Mouse (Mus musculus) thymus, postnatal 0 days (tissue): ENCODE measurements around the gene Tmem273. TPM values are rescaled to one million over a fixed set of nuclear protein-coding genes. Genes with fewer than 3 reads are reported as not detected.

Source experiments
- DNase-seq: peaks from one replicate; pipeline ENCODE4 v3.0.0-alpha.2; 2015; ENCODE audit warnings: low spot score
- polyA plus RNA-seq: library from polyadenylated mRNA; unstranded; fragments of >200 nt; fragmentation: Nextera tagmentation; extraction: Ambion mirVana; gene quantifications from 2 replicates; pipeline ENCODE4 v1.2.1, GENCODE M21; 2015

Gene Tmem273
- 0.63 and 1.0 TPM in 2 replicates for polyA plus RNA-seq

DNA sequence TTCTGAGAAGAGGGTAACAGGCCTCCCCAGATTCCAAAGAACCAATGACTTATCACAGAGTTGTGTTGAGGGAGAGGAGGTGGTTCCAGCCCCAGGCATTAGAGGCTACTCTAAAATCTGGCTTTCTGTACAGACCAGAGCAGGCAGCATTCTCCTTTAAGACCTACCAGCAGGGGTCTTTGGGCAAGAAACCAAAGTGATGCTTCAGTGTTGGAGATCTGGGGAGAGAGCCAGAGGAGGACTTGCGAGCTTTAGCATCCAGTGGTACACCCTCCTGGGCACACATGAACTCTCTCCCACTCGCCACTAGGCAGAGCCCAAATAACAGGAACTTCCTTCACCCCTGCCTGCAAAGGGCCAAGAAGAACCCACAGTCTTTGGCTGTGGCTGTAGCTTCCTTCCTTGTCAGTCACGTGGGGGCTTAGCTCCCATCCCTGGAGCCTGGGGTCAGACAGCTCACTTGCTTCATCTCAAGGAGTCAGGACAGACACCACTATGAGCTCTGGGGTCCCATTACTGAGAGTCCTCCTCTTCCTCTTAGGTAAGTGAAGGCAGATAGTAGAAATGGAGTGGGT, at the start of gene Tmem273:
Gene Tmem273, plus strand, starts transcription at position 408 of the 575 bp plus-strand sequence.
- no peak for DNase-seq

DNA sequence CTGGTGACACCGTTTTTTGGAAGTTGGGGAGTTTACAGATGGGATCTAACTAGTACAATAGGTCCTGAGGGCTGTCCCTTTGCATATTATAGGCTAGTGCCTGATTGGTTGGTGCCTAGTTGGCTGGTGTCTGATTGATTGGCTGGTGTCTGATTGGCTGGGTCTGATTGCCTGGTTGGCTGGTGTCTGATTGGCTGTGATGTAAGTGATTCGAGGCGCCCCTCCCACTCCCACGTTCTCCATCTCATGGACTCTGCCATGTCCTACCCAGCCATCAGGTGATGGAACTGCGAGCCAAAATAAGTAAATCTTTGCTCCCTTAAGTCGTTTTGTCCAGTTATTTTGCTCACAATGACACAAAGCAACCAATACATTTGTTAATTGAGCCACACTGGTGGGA, 49.2 kb upstream of the Tmem273 start:
- no peak for DNase-seq

GRCm38 (mm10) chr14:32738586-32738985, 47.2 kb upstream of the Tmem273 start:
- DNase-seq: no peak

- no peak for DNase-seq
Observed at GRCm38 (mm10) chr14:32748519-32748918, 37.2 kb upstream of the Tmem273 start.

GRCm38 (mm10) chr14:32750727-32751126, 35.0 kb upstream of the Tmem273 start:
- no peak for DNase-seq

- DNase-seq: no peak
Observed at GRCm38 (mm10) chr14:32754286-32754685, 31.5 kb upstream of the Tmem273 start.

DNA sequence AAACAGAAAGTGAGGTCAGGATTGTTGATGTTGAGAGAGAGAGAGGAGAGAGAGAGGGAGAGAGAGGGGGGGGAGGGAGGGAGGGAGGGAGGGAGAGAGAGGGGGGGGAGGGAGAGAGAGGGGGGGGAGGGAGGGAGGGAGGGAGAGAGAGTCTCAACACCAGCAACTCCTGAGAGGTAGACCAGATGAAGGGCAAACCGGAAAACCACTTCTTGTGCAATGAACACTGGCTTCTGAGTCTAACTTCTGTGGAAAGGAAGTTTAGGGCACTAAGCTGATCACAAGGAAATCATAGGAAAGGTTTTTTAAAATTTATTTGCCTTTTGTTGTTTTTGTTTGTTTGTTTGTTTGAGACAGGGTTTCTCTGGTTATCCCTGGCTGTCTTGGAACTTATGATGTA, 23.6 kb upstream of the Tmem273 start:
- no peak for DNase-seq

DNA sequence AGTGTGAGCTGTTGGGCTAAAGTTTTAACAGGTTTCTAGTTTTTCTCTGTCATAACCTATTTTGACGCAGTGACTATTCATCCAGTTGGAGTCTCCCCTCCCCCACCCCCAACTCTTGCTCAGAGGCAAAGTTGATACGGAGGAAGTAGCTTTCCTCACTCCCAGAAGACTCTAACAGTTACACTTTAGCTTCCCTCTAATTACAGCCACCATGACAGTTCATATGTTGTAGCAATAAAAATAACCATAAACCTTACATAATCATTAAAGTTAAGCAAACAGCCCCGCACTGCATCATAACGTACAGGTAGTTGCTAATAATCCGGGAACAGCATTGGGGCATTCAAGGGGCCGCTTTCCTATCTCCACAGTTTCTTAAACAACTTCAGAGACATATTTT, 15.2 kb upstream of the Tmem273 start:
- no peak for DNase-seq

GRCm38 (mm10) chr14:32772085-32772484, 13.7 kb upstream of the Tmem273 start:
- no peak for DNase-seq

DNA sequence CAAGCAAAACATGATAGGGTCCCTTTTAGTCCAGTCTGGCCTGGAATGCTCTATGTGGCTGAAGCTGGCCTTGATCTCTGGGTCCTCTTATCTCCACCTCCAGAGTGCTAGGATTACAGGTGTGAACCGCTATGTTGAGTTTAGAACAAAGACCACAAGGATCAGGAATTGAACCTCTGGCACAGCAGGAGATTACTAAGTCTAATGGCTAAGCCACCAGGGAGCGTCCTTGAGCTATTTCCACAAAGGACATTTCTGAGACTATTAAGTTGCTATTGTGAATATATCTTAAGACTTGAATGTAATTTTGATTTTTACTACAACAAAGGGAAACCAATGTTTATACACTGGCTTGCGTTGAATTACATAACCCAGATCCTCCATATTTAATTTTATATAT, 13.0 kb upstream of the Tmem273 start:
- DNase-seq: no peak

DNA sequence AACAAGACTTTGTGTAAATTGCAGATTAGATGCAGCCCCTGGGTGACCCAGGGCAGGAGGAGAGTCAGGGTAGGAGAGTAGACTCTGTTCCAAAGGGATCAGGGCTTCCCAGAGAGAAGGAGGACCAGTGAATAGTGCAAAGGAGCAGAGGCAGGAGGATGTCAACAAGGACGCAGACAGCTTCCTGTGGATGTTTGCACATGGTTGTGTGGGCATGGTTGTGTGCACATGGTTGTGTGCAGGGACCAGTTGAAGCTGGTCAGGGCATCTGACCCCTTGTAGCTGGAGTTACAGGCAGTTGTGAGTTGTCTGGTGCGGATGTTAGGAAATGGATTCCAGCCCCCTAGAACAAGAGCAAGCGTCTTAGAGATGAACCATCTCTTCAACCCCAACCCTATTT, 12.3 kb upstream of the Tmem273 start:
- DNase-seq: no peak

- DNase-seq: no peak
Observed at GRCm38 (mm10) chr14:32776077-32776476, 9.7 kb upstream of the Tmem273 start.

DNA sequence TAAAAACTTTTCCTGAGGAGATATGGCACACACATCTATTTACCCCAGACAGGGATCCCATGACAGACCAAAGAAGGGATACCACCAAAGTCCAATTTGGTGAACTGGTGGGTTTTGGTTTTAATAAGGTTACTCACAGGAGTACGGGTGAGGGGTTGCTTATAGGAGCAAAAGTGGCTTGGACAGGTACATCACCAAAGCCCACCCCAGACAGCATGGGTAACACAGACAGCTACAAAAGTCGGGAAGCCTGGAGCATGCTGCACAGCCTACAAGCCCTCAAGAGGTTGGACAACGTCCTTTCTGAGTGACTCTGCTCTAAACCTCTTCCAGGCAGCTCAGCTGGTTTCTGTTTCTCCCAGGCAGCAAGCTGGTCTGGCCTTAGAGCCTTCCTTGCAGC, 7.4 kb upstream of the Tmem273 start:
- DNase-seq: no peak

- DNase-seq: no peak
Observed at GRCm38 (mm10) chr14:32782866-32783265, 2.9 kb upstream of the Tmem273 start.

GRCm38 (mm10) chr14:32784130-32784747, 1.5 kb upstream of the Tmem273 start:
- peak; percentile 46 for DNase-seq

GRCm38 (mm10) chr14:32784748-32785134, 1.0 kb upstream of the Tmem273 start:
- DNase-seq: no peak

DNA sequence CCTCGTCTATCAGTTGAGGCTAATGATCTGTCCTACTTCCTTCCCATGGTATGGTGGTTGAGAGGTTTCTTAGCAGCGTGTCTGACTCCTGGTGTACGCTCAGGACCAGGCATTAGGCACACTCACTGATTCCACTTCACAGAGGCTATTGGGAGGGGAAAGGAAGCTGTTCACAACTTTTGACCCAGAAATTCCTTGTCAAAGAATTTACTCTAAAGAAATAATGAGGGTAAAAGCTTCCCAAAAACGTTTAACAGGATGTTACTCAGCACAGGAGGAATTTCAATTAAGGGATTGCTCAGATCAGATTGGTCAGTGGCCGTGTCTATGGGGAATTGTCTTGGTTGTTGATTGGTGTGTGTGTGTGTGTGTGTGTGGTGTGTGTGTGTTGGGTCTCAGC, 1.9 kb downstream of the Tmem273 start:
- no peak for DNase-seq

DNA sequence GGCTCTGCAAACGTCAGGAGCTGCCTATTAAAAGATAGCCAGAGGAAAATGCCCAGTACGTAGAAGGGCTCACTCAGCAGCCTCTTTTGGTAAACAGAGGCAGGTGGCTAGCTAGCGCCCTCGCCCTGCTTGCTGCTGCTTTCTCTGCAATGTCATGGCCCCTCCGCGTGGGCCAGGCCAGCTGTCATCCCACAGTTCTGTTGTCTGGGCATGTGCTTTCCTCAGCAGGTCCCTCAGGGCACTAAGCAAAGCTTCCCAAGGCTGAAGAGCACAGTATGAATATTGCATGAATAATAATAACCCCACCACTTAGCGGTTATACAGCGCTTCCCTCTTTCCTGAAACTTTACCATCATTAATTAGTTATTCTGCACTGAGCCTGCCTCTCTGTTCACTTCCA, 10.6 kb downstream of the Tmem273 start:
- no peak for DNase-seq

DNA sequence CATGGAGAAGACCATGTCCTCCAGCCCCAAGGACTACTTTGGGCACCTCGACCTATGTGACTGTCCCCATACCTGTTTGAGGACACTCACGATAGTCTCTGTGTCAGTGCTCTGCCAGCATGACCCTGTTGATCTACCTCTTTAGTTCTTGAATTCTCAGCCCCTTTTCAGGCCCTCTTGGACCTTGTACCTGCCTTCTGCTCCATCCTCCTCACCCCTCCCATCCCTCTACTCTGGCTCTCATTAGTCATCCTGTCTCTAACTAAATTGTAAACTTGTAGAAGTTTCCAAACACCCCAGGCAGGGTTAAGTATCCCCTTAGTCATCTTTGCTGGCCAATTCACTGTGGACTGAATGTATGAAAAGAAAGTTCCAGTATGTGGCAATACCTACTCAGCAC, 12.0 kb downstream of the Tmem273 start:
- DNase-seq: no peak

DNA sequence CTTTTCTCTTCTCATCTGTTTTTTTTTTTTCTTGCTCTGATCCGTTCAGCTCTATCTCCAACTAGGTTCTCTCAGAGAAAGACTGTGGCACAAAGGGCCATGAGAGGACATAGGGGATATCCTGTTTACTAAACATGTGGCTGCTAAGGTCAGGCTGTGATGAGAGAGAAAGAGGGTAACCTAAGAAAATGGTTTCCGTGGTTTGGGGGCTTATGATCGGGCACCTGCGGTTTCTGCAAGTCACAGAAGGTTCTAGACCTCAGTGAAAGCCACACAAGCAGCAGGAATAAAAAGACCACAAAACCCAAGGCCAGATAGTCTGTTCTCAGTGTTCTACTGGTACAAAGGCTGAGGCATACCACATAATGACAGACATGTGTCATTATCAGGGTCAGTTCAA, 12.6 kb downstream of the Tmem273 start:
- no peak for DNase-seq

GRCm38 (mm10) chr14:32800048-32800447, 14.3 kb downstream of the Tmem273 start:
- no peak for DNase-seq

DNA sequence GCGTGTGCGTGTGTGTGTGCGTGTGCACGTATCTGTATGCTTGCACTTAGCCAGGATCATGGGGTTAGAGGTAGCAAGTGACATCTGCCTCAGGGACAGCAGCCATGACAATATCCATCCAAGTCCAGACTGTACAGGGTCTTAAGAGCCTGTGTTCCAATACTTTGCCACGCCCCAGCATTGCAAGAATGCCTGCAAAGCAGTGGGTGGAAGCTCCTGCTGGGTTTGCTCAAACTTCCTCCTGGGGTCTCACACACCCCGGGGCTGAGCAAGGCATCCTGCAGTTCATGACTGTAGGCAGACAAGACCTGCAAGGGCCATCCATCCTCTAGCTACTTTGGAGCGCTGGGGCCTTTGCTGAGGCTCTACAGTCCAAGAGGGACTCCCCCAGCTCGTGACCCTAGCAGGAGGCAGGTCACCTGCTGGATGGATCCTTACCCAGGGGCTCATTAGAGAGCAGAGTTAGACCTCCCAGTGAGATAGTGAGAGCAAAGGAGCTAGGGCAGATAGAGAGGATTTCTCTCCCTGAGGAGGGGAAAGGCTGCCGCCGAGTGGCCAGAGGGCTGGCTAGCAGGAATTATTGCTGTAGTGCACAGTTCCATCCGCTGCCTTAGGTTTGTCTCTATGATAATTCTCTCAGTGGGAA, 15.4 kb downstream of the Tmem273 start:
- no peak for DNase-seq

GRCm38 (mm10) chr14:32801662-32802024, 15.9 kb downstream of the Tmem273 start:
- no peak for DNase-seq
